Comparison of ENCODE assay signal across 8 mouse cellular contexts in the genomic region with DNA sequence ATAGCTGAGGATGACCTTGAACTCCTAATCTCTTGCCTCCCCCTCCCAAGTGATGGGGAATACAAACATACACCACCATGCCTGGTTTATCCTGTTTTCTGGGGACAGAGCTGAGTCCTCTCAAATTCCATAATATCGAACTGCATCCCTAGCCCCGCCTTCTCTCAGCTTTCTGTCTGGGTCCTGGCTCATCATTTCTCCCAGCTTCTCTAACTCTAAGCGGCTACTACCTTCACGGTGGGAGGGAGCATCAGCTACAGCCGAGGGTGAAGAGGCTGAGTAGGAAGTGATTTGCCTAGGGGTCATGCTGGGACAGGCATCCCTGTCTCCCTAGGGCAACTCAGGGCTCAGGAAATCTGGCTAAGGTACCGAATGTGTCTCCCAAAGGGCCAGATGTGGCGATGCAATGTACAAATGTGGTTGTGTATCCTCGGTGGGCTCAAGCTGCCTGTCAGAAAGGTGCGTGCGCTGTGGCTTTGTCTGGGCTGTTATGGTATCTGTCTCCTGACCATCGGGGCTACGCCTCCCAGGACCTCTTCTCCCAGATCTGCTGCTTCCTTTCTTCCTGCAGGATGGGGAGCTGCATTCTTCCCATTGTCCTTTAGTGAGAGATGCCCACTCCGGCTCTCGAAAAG. TPM values are rescaled to one million over a fixed set of nuclear protein-coding genes. Genes with fewer than 3 reads are reported as not detected.
DNase-seq lines count a peak whose midpoint lies in the region; ATAC-seq and TF ChIP-seq lines count a peak whose summit lies in the region.

No protein-coding gene starts in this region.

- no peak for ATAC-seq in lung, embryonic 15.5 days (ENCODE audit: borderline replicate concordance, extremely low read depth, low FRiP score, low TSS enrichment)
- ATAC-seq in intestine, postnatal 0 days = no peak
- no peak for ATAC-seq in granulocyte monocyte progenitor cell, adult 5-6 weeks (replicated peaks; ENCODE audit: poor library complexity, severe bottlenecking)

- TF ChIP-seq POLR2A in lung, adult 2 months (IDR thresholded peaks at IDR 0.05; ENCODE audit: borderline replicate concordance, extremely low read depth, low read depth, low read length) = no peak
- no peak for TF ChIP-seq POLR2A in small intestine, adult 2 months (IDR thresholded peaks at IDR 0.05; ENCODE audit: low read depth, low read length)

- H3K36me3 ChIP-seq in lung, embryonic 15.5 days = no peaks in the 10 kb centered on the region
- no peaks in the 10 kb centered on the region for H3K36me3 ChIP-seq in intestine, postnatal 0 days (ENCODE audit: control insufficient read depth, insufficient read depth)
- no peaks in the 10 kb centered on the region for H3K36me3 ChIP-seq in small intestine, adult 2 months (ENCODE audit: control insufficient read depth, insufficient read depth, low read length)

- no peaks in the 10 kb centered on the region for H3K9me3 ChIP-seq in lung, embryonic 15.5 days
- no peaks in the 10 kb centered on the region for H3K9me3 ChIP-seq in intestine, postnatal 0 days (ENCODE audit: control insufficient read depth)

- WGBS in lung, embryonic 15.5 days = 3% methylated on average over 14 of the region's 14 CpGs
- WGBS in lung, adult 2 months = 10% methylated on average over 14 of the region's 14 CpGs
- WGBS in intestine, postnatal 0 days = 9% methylated on average over 14 of the region's 14 CpGs
- 13% methylated on average over 14 of the region's 14 CpGs for WGBS in small intestine, adult 2 months

- TF ChIP-seq CTCF in lung, adult 2 months (IDR thresholded peaks at IDR 0.05; ENCODE audit: insufficient read depth, low read length) = no peak
- no peak for TF ChIP-seq CTCF in intestine, postnatal 0 days (IDR thresholded peaks at IDR 0.05; ENCODE audit: low read depth)
- no peak for TF ChIP-seq CTCF in small intestine, adult 2 months (IDR thresholded peaks at IDR 0.05; ENCODE audit: extremely low read depth, insufficient read length, insufficient replicate concordance, low read depth, low read length)

- H3K4me1 ChIP-seq in lung, embryonic 15.5 days = peaks cover 28% of the 10 kb centered on the region
- H3K4me1 ChIP-seq in lung, adult 2 months (ENCODE audit: control insufficient read depth, insufficient read depth, low read length) = peaks cover 7% of the 10 kb centered on the region
- H3K4me1 ChIP-seq in intestine, postnatal 0 days (replicated peaks; ENCODE audit: control insufficient read depth, insufficient read depth, low read length) = 0 out of 2 replicates have a peak, but pooled peaks cover 5% of the 10 kb centered on the region
- peaks cover 9% of the 10 kb centered on the region for H3K4me1 ChIP-seq in small intestine, adult 2 months (ENCODE audit: control insufficient read depth, insufficient read depth, insufficient read length, low read length)

- peak; percentile 34 for DNase-seq in cerebellum, adult 11 months
- DNase-seq in cerebellum, adult 8-10 months = no peak
- DNase-seq in lung, adult 2 months = no peak
- DNase-seq in ovary, postnatal 14 days (ENCODE audit: low spot score) = no peak

- H3K4me2 ChIP-seq in lung, embryonic 15.5 days = peak overlapping the region; percentile 99
- H3K4me2 ChIP-seq in intestine, postnatal 0 days (replicated peaks; ENCODE audit: low read depth) = peak overlapping the region; percentile 88

- peak overlapping the region; percentile 53 for H3K4me3 ChIP-seq in lung, embryonic 15.5 days
- H3K4me3 ChIP-seq in lung, adult 2 months (replicated peaks; ENCODE audit: extremely low read depth, low read depth, low read length) = no peak overlapping the region
- H3K4me3 ChIP-seq in intestine, postnatal 0 days (ENCODE audit: low read depth, low read length) = peak overlapping the region; percentile 54
- peak overlapping the region; percentile 58 for H3K4me3 ChIP-seq in small intestine, adult 2 months (ENCODE audit: low read depth, low read length)

- H3K27me3 ChIP-seq in lung, embryonic 15.5 days = peaks cover 30% of the 10 kb centered on the region
- H3K27me3 ChIP-seq in intestine, postnatal 0 days (replicated peaks; ENCODE audit: control insufficient read depth, insufficient read depth, low read length) = peaks cover 31% of the 10 kb centered on the region
- peaks cover 20% of the 10 kb centered on the region for H3K27me3 ChIP-seq in small intestine, adult 2 months (ENCODE audit: control insufficient read depth, insufficient read depth, low read length)

- H3K9ac ChIP-seq in lung, embryonic 15.5 days = no peak overlapping the region
- no peak overlapping the region for H3K9ac ChIP-seq in intestine, postnatal 0 days (ENCODE audit: low read depth, low read length)

- no peak overlapping the region for H3K27ac ChIP-seq in lung, embryonic 15.5 days
- H3K27ac ChIP-seq in intestine, postnatal 0 days (ENCODE audit: low read depth, low read length) = no peak overlapping the region
- no peak overlapping the region for H3K27ac ChIP-seq in small intestine, adult 2 months (ENCODE audit: insufficient read depth, low read depth, low read length)

RNA-seq across cellular contexts. Expression of gene Lrrc75b, which starts 1.0 kb away (rescaled TPM):
- 0.72 and 1.1 TPM in 2 replicates for polyA plus RNA-seq in lung, embryonic 15.5 days (2015; fragmentation: Nextera tagmentation; extraction: Ambion mirVana)
- polyA plus RNA-seq in lung, adult 2 months (2012; rRNA removed) = 0.30 and 0.36 TPM in 2 replicates
- 1.2 and 1.8 TPM in 2 replicates for polyA plus RNA-seq in intestine, postnatal 0 days (2015; fragmentation: Nextera tagmentation; extraction: Ambion mirVana)
- 1.8 and 1.9 TPM in 2 replicates for polyA plus RNA-seq in small intestine, adult 2 months (2012; rRNA removed)
- not detected in 2 replicates for total RNA-seq in granulocyte monocyte progenitor cell, adult 5-6 weeks (2014; fragmentation: Nextera tagmentation)
- total RNA-seq in granulocyte monocyte progenitor cell, adult 5-6 weeks (2017) = not detected in 2 replicates

RNA-seq across cellular contexts. Expression of gene Ggt1, which starts 2.2 kb away (rescaled TPM):
- polyA plus RNA-seq in lung, embryonic 15.5 days (2015; fragmentation: Nextera tagmentation; extraction: Ambion mirVana) = 1.2 and 2.0 TPM in 2 replicates
- polyA plus RNA-seq in lung, adult 2 months (2012; rRNA removed) = 1.8 and 2.2 TPM in 2 replicates
- 131 and 132 TPM in 2 replicates for polyA plus RNA-seq in intestine, postnatal 0 days (2015; fragmentation: Nextera tagmentation; extraction: Ambion mirVana)
- 454 and 722 TPM in 2 replicates for polyA plus RNA-seq in small intestine, adult 2 months (2012; rRNA removed)
- 1.7 TPM in 1 of 2 replicates, not detected in the other for total RNA-seq in granulocyte monocyte progenitor cell, adult 5-6 weeks (2014; fragmentation: Nextera tagmentation)
- total RNA-seq in granulocyte monocyte progenitor cell, adult 5-6 weeks (2017) = 1.7 TPM in 1 of 2 replicates, not detected in the other

RNA-seq across cellular contexts. Expression of gene Ggt5, which starts 30.0 kb away (rescaled TPM):
- 1.3 and 2.9 TPM in 2 replicates for polyA plus RNA-seq in lung, embryonic 15.5 days (2015; fragmentation: Nextera tagmentation; extraction: Ambion mirVana)
- polyA plus RNA-seq in lung, adult 2 months (2012; rRNA removed) = 35.5 and 39.7 TPM in 2 replicates
- polyA plus RNA-seq in intestine, postnatal 0 days (2015; fragmentation: Nextera tagmentation; extraction: Ambion mirVana) = 4.0 and 4.9 TPM in 2 replicates
- polyA plus RNA-seq in small intestine, adult 2 months (2012; rRNA removed) = 17.9 and 27.0 TPM in 2 replicates
- 2.3 and 6.4 TPM in 2 replicates for total RNA-seq in granulocyte monocyte progenitor cell, adult 5-6 weeks (2014; fragmentation: Nextera tagmentation)
- total RNA-seq in granulocyte monocyte progenitor cell, adult 5-6 weeks (2017) = 2.4 and 3.6 TPM in 2 replicates

RNA-seq across cellular contexts. Expression of gene Gucd1, which starts 41.4 kb away (rescaled TPM):
- polyA plus RNA-seq in lung, embryonic 15.5 days (2015; fragmentation: Nextera tagmentation; extraction: Ambion mirVana) = 23.6 and 24.5 TPM in 2 replicates
- polyA plus RNA-seq in lung, adult 2 months (2012; rRNA removed) = 37.0 and 49.1 TPM in 2 replicates
- 80.9 and 84.6 TPM in 2 replicates for polyA plus RNA-seq in intestine, postnatal 0 days (2015; fragmentation: Nextera tagmentation; extraction: Ambion mirVana)
- 111 and 261 TPM in 2 replicates for polyA plus RNA-seq in small intestine, adult 2 months (2012; rRNA removed)
- total RNA-seq in granulocyte monocyte progenitor cell, adult 5-6 weeks (2014; fragmentation: Nextera tagmentation) = 11.8 and 20.1 TPM in 2 replicates
- 11.8 and 15.4 TPM in 2 replicates for total RNA-seq in granulocyte monocyte progenitor cell, adult 5-6 weeks (2017)

RNA-seq across cellular contexts. Expression of gene Snrpd3, which starts 41.8 kb away (rescaled TPM):
- 142 and 158 TPM in 2 replicates for polyA plus RNA-seq in lung, embryonic 15.5 days (2015; fragmentation: Nextera tagmentation; extraction: Ambion mirVana)
- polyA plus RNA-seq in lung, adult 2 months (2012; rRNA removed) = 11.5 and 17.2 TPM in 2 replicates
- 62.6 and 63.3 TPM in 2 replicates for polyA plus RNA-seq in intestine, postnatal 0 days (2015; fragmentation: Nextera tagmentation; extraction: Ambion mirVana)
- 5.2 and 7.4 TPM in 2 replicates for polyA plus RNA-seq in small intestine, adult 2 months (2012; rRNA removed)
- 97.0 and 127 TPM in 2 replicates for total RNA-seq in granulocyte monocyte progenitor cell, adult 5-6 weeks (2014; fragmentation: Nextera tagmentation)
- 74.4 and 109 TPM in 2 replicates for total RNA-seq in granulocyte monocyte progenitor cell, adult 5-6 weeks (2017)

Comparison
In these comparisons a context has a peak if more than half of its experiments do, and no peak if none do; other contexts are left out.
1. RNA of gene Ggt1, which starts 2.2 kb away (polyA plus RNA-seq): 454 to 722 TPM in small intestine, adult 2 months and 131 to 132 TPM in intestine, postnatal 0 days; 1.2 to 2.0 TPM in lung, embryonic 15.5 days and 1.8 to 2.2 TPM in lung, adult 2 months; every median in the first group is over 10 times any median in the second.